Mouse (Mus musculus): ENCODE data around the gene Naa16.

- TF ChIP-seq CTCF (IDR thresholded peaks at IDR 0.05; ENCODE audit: low read depth) (no peak), EP300 (IDR thresholded peaks at IDR 0.05; ENCODE audit: low read depth) (no peak)
Observed at GRCm38 (mm10) chr14:79300641-79301350, 89.8 kb downstream of the Naa16 start.

Measured in liver, embryonic 14.5 days (tissue).